Mouse (Mus musculus): ENCODE data around the gene Tert. TPM values are rescaled to one million over a fixed set of nuclear protein-coding genes. Genes with fewer than 3 reads are reported as not detected.

The Tert gene
- 6.4 and 7.4 TPM in 2 replicates for polyA plus RNA-seq (2012; rRNA removed)

GRCm38 (mm10) chr13:73626745-73627549 is at the start of gene Tert:
Gene Tert (plus strand): TSS chr13:73626911.
- peak within 1 kb of the TSS; percentile 73 for H3K4me3 ChIP-seq (ENCODE audit: insufficient read depth, low read depth, low read length)
- DNase-seq = peak; percentile 60

GRCm38 (mm10) chr13:73577277-73577676 is 49.4 kb upstream of the Tert start:
- Histone ChIP-seq H3K36me3 (ENCODE audit: control insufficient read depth, insufficient read depth, low read length) (no peaks in the 10 kb centered on the region), H3K4me3 (ENCODE audit: insufficient read depth, low read depth, low read length) (no peak overlapping the region), H3K27me3 (replicated peaks; ENCODE audit: control insufficient read depth, insufficient read depth, low read length) (no peaks in the 10 kb centered on the region), H3K4me1 (ENCODE audit: control insufficient read depth, insufficient read depth, low read length) (no peaks in the 10 kb centered on the region), H3K27ac (ENCODE audit: insufficient read depth, low read depth, low read length) (no peak overlapping the region)
- DNase-seq = no peak
- TF ChIP-seq POLR2A (IDR thresholded peaks at IDR 0.05; ENCODE audit: low read depth, low read length) (no peak), CTCF (conservative IDR thresholded peaks at IDR 0.05; ENCODE audit: insufficient read depth, insufficient read length, low read depth, low read length) (no peak)
- WGBS = 28% methylated on average over 2 of the region's 2 CpGs

More at GRCm38 (mm10) chr13:73626745-73627549, at the start of gene Tert:
- H3K27ac ChIP-seq (ENCODE audit: insufficient read depth, low read depth, low read length) = no peak within 1 kb of the TSS
- WGBS = 13% methylated on average over 47 of the region's 47 CpGs
- peak; percentile 49 for TF ChIP-seq CTCF (conservative IDR thresholded peaks at IDR 0.05; ENCODE audit: insufficient read depth, insufficient read length, low read depth, low read length)
- TF ChIP-seq POLR2A (IDR thresholded peaks at IDR 0.05; ENCODE audit: low read depth, low read length) = no peak
- no peaks in the 10 kb centered on the region for H3K27me3 ChIP-seq (replicated peaks; ENCODE audit: control insufficient read depth, insufficient read depth, low read length)
- no peaks in the 10 kb centered on the region for H3K36me3 ChIP-seq (ENCODE audit: control insufficient read depth, insufficient read depth, low read length)
- no peaks in the 10 kb centered on the region for H3K4me1 ChIP-seq (ENCODE audit: control insufficient read depth, insufficient read depth, low read length)

- Histone ChIP-seq H3K4me1 (ENCODE audit: control insufficient read depth, insufficient read depth, low read length) (no peaks in the 10 kb centered on the region), H3K27ac (ENCODE audit: insufficient read depth, low read depth, low read length) (no peak overlapping the region), H3K36me3 (ENCODE audit: control insufficient read depth, insufficient read depth, low read length) (no peaks in the 10 kb centered on the region), H3K4me3 (ENCODE audit: insufficient read depth, low read depth, low read length) (no peak overlapping the region), H3K27me3 (replicated peaks; ENCODE audit: control insufficient read depth, insufficient read depth, low read length) (no peaks in the 10 kb centered on the region)
- WGBS = 83% methylated on average over 3 of the region's 3 CpGs
- TF ChIP-seq POLR2A (IDR thresholded peaks at IDR 0.05; ENCODE audit: low read depth, low read length) (no peak), CTCF (conservative IDR thresholded peaks at IDR 0.05; ENCODE audit: insufficient read depth, insufficient read length, low read depth, low read length) (no peak)
- no peak for DNase-seq
These were observed 35.2 kb upstream of the Tert start for GRCm38 (mm10) chr13:73591488-73591887.

GRCm38 (mm10) chr13:73592546-73592945 is 34.2 kb upstream of the Tert start:
- WGBS = 39% methylated on average over 2 of the region's 2 CpGs
- TF ChIP-seq CTCF (conservative IDR thresholded peaks at IDR 0.05; ENCODE audit: insufficient read depth, insufficient read length, low read depth, low read length) = no peak
- TF ChIP-seq POLR2A (IDR thresholded peaks at IDR 0.05; ENCODE audit: low read depth, low read length) = no peak
- no peak for DNase-seq
- Histone ChIP-seq H3K4me3 (ENCODE audit: insufficient read depth, low read depth, low read length) (no peak overlapping the region), H3K27me3 (replicated peaks; ENCODE audit: control insufficient read depth, insufficient read depth, low read length) (no peaks in the 10 kb centered on the region; the same call in 1 of the 2 replicates), H3K27ac (ENCODE audit: insufficient read depth, low read depth, low read length) (no peak overlapping the region), H3K36me3 (ENCODE audit: control insufficient read depth, insufficient read depth, low read length) (no peaks in the 10 kb centered on the region), H3K4me1 (ENCODE audit: control insufficient read depth, insufficient read depth, low read length) (no peaks in the 10 kb centered on the region)

- no peak for DNase-seq
- WGBS = 71% methylated on average over 4 of the region's 4 CpGs
- TF ChIP-seq POLR2A (IDR thresholded peaks at IDR 0.05; ENCODE audit: low read depth, low read length) (no peak), CTCF (conservative IDR thresholded peaks at IDR 0.05; ENCODE audit: insufficient read depth, insufficient read length, low read depth, low read length) (no peak)
- Histone ChIP-seq H3K36me3 (ENCODE audit: control insufficient read depth, insufficient read depth, low read length) (no peaks in the 10 kb centered on the region), H3K4me1 (ENCODE audit: control insufficient read depth, insufficient read depth, low read length) (no peaks in the 10 kb centered on the region), H3K4me3 (ENCODE audit: insufficient read depth, low read depth, low read length) (no peak overlapping the region), H3K27me3 (replicated peaks; ENCODE audit: control insufficient read depth, insufficient read depth, low read length) (no peaks in the 10 kb centered on the region; the same call in 1 of the 2 replicates), H3K27ac (ENCODE audit: insufficient read depth, low read depth, low read length) (no peak overlapping the region)
These were observed 30.4 kb upstream of the Tert start for GRCm38 (mm10) chr13:73596276-73596675.

GRCm38 (mm10) chr13:73600217-73600616 is 26.5 kb upstream of the Tert start:
- Histone ChIP-seq H3K27ac (ENCODE audit: insufficient read depth, low read depth, low read length) (no peak overlapping the region), H3K27me3 (replicated peaks; ENCODE audit: control insufficient read depth, insufficient read depth, low read length) (no peaks in the 10 kb centered on the region; the same call in 1 of the 2 replicates), H3K4me3 (ENCODE audit: insufficient read depth, low read depth, low read length) (no peak overlapping the region), H3K4me1 (ENCODE audit: control insufficient read depth, insufficient read depth, low read length) (peaks cover 10% of the 10 kb centered on the region), H3K36me3 (ENCODE audit: control insufficient read depth, insufficient read depth, low read length) (no peaks in the 10 kb centered on the region)
- TF ChIP-seq POLR2A (IDR thresholded peaks at IDR 0.05; ENCODE audit: low read depth, low read length) = no peak
- no peak for TF ChIP-seq CTCF (conservative IDR thresholded peaks at IDR 0.05; ENCODE audit: insufficient read depth, insufficient read length, low read depth, low read length)
- DNase-seq = no peak
- WGBS = 63% methylated on average over 4 of the region's 4 CpGs

GRCm38 (mm10) chr13:73603046-73603445 is 23.7 kb upstream of the Tert start:
- TF ChIP-seq CTCF (conservative IDR thresholded peaks at IDR 0.05; ENCODE audit: insufficient read depth, insufficient read length, low read depth, low read length) = no peak
- DNase-seq = no peak
- H3K27me3 ChIP-seq (replicated peaks; ENCODE audit: control insufficient read depth, insufficient read depth, low read length) = no peaks in the 10 kb centered on the region
- 55% methylated on average over 4 of the region's 4 CpGs for WGBS
- H3K4me1 ChIP-seq (ENCODE audit: control insufficient read depth, insufficient read depth, low read length) = peaks cover 10% of the 10 kb centered on the region
- peak overlapping the region; percentile 95 for H3K4me3 ChIP-seq (ENCODE audit: insufficient read depth, low read depth, low read length)
- no peak overlapping the region for H3K27ac ChIP-seq (ENCODE audit: insufficient read depth, low read depth, low read length)
- no peaks in the 10 kb centered on the region for H3K36me3 ChIP-seq (ENCODE audit: control insufficient read depth, insufficient read depth, low read length)
